Mouse (Mus musculus) ES-E14 (cell line): ENCODE results near the gene Nfkb1. TPM values are rescaled to one million over a fixed set of nuclear protein-coding genes. Genes with fewer than 3 reads are reported as not detected.

Experiments
- DNase-seq: peaks from one replicate; pipeline ENCODE4 v3.0.0-alpha.2; 2013; ENCODE audit warnings: low read depth, low spot score
- H3K27ac ChIP-seq: 2 replicates; pipeline ENCODE4 v1.5.1; 2012; ENCODE audit warnings: low read depth, mild to moderate bottlenecking, low read length, moderate library complexity, mixed read lengths; ENCODE audit not compliant: poor library complexity, insufficient read depth, severe bottlenecking
- H3K36me3 ChIP-seq: 2 replicates; pipeline ENCODE4 v1.6.1; 2012; ENCODE audit warnings: mild to moderate bottlenecking, low read length, moderate library complexity, mixed read lengths; ENCODE audit not compliant: control insufficient read depth, poor library complexity, insufficient read depth, severe bottlenecking
- H3K4me1 ChIP-seq, 2 experiments: fragments of 150-350 bp in 1 of 2; sonication (generic) in 1 of 2; 2 replicates each; pipeline ENCODE4 v1.6.1; 2012; ENCODE audit warnings: low read length in 2 of 2, mild to moderate bottlenecking in 1 of 2, mixed read lengths in 1 of 2; ENCODE audit not compliant: control insufficient read depth in 2 of 2, insufficient read depth in 2 of 2, poor library complexity in 1 of 2
- H3K4me3 ChIP-seq, 2 experiments: fragments of 150-350 bp in 1 of 2; sonication (generic) in 1 of 2; 2 replicates each; pipeline ENCODE4 v1.5.1; 2012; ENCODE audit warnings: low read length in 2 of 2, low read depth in 1 of 2, mild to moderate bottlenecking in 1 of 2, mixed read lengths in 1 of 2; ENCODE audit not compliant: insufficient read depth in 1 of 2, poor library complexity in 1 of 2, severe bottlenecking in 1 of 2
- H3K9ac ChIP-seq: 2 replicates; pipeline ENCODE4 v1.6.1; 2012; ENCODE audit warnings: low read depth, mild to moderate bottlenecking, low read length, mixed read lengths; ENCODE audit not compliant: poor library complexity, insufficient read depth, severe bottlenecking
- H3K9me3 ChIP-seq: fragments of 150-350 bp; sonication (generic); 2 replicates; pipeline ENCODE4 v1.6.1; 2012; ENCODE audit warnings: low read depth, mild to moderate bottlenecking, low read length; ENCODE audit not compliant: control insufficient read depth, insufficient read depth
- CHD2 ChIP-seq: IDR thresholded peaks from 2 replicates; pipeline ENCODE4 v1.6.1; 2014; ENCODE audit warnings: mild to moderate bottlenecking, low read depth, low read length, inconsistent platforms
- HCFC1 ChIP-seq: IDR thresholded peaks from 2 replicates; pipeline ENCODE4 v1.6.1; 2012; ENCODE audit warnings: low read length, inconsistent platforms, borderline replicate concordance; ENCODE audit not compliant: insufficient read depth
- MAFK ChIP-seq: IDR thresholded peaks from 2 replicates; pipeline ENCODE4 v1.6.1; 2014; ENCODE audit warnings: mild to moderate bottlenecking, low read depth, low read length, inconsistent platforms; ENCODE audit not compliant: insufficient read depth
- ZC3H11A ChIP-seq: IDR thresholded peaks from 2 replicates; pipeline ENCODE4 v1.6.1; 2012; ENCODE audit warnings: low read depth, mild to moderate bottlenecking, inconsistent platforms, low read length, borderline replicate concordance
- ZNF384 ChIP-seq: IDR thresholded peaks from 2 replicates; pipeline ENCODE4 v1.6.1; 2012; ENCODE audit warnings: low read depth, low read length, inconsistent platforms
- in situ Hi-C, 2 experiments: fragments of 600-800 bp; cut with MboI; formaldehyde crosslinking; loops; one replicate each; pipeline ENCODE4 v1.15.1; 2025; ENCODE audit warnings: low sequenced_read_pairs in 2 of 2, inconsistent platforms in 1 of 2; ENCODE audit not compliant: unreplicated experiment in 2 of 2
- total RNA-seq: library from RNA; depleted of rRNA; stranded (reverse); fragments of 300-350 nt; gene quantifications from 2 replicates; pipeline ENCODE4 v1.2.3, GENCODE M21; 2012

Gene Nfkb1
- total RNA-seq, 1 experiment, result 35.0 TPM

- no peak for TF ChIP-seq HCFC1
- no peak for TF ChIP-seq ZNF384
- TF ChIP-seq MAFK, result no peak
- no peak for DNase-seq
- Histone ChIP-seq H3K9me3 (no peaks in the 10 kb centered on the region), H3K9ac (no peak overlapping the region), H3K27ac (no peak overlapping the region), H3K4me1 (no peaks in the 10 kb centered on the region), H3K36me3 (no peaks in the 10 kb centered on the region), H3K4me3 (no peak overlapping the region)
- in situ Hi-C loops, result no loop called here
Measured at GRCm38 (mm10) chr3:135672135-135672534, 19.2 kb downstream of the Nfkb1 start.

- Histone ChIP-seq H3K4me1 (no peaks in the 10 kb centered on the region), H3K9me3 (no peaks in the 10 kb centered on the region), H3K27ac (no peak overlapping the region), H3K36me3 (peaks cover 2% of the 10 kb centered on the region; the same call in 1 of the 2 replicates), H3K4me3 (no peak overlapping the region), H3K9ac (no peak overlapping the region)
- in situ Hi-C loops, result no loop called here
- TF ChIP-seq HCFC1 (no peak), MAFK (no peak), ZC3H11A (no peak), ZNF384 (no peak), CHD2 (no peak)
- DNase-seq, result no peak
Measured at GRCm38 (mm10) chr3:135670869-135671268, 20.5 kb downstream of the Nfkb1 start.

- Histone ChIP-seq H3K9me3 (no peaks in the 10 kb centered on the region), H3K27ac (no peak overlapping the region), H3K36me3 (peaks cover 2% of the 10 kb centered on the region; the same call in 1 of the 2 replicates), H3K4me1 (no peaks in the 10 kb centered on the region), H3K4me3 (no peak overlapping the region), H3K9ac (no peak overlapping the region)
- DNase-seq, result no peak
- in situ Hi-C loops, result no loop called here
- TF ChIP-seq HCFC1, result no peak
- no peak for TF ChIP-seq CHD2
- TF ChIP-seq MAFK, result no peak
- TF ChIP-seq ZNF384, result no peak
- no peak for TF ChIP-seq ZC3H11A
Measured at GRCm38 (mm10) chr3:135667084-135667483, 24.3 kb downstream of the Nfkb1 start.

- Histone ChIP-seq H3K27ac (no peak overlapping the region), H3K9ac (no peak overlapping the region), H3K9me3 (no peaks in the 10 kb centered on the region), H3K36me3 (peaks cover 2% of the 10 kb centered on the region; the same call in 1 of the 2 replicates), H3K4me3 (no peak overlapping the region), H3K4me1 (no peaks in the 10 kb centered on the region)
- in situ Hi-C loops, result no loop called here
- no peak for TF ChIP-seq MAFK
- TF ChIP-seq CHD2, result no peak
- no peak for DNase-seq
Measured at GRCm38 (mm10) chr3:135665777-135666259, 25.5 kb downstream of the Nfkb1 start.

- H3K36me3 ChIP-seq, result peaks cover 2% of the 10 kb centered on the region; the same call in 1 of the 2 replicates
- in situ Hi-C loops, result no loop called here
- H3K4me3 ChIP-seq, result no peak overlapping the region
- no peak for TF ChIP-seq ZC3H11A
- TF ChIP-seq ZNF384, result no peak
- TF ChIP-seq MAFK, result no peak
- TF ChIP-seq HCFC1, result no peak
- no peak for TF ChIP-seq CHD2
- no peak overlapping the region for H3K9ac ChIP-seq
- H3K9me3 ChIP-seq, result no peaks in the 10 kb centered on the region
- DNase-seq, result no peak
- no peak overlapping the region for H3K27ac ChIP-seq
- H3K4me1 ChIP-seq, result no peaks in the 10 kb centered on the region
Measured at GRCm38 (mm10) chr3:135662139-135662864, 29.0 kb downstream of the Nfkb1 start.
